17 mouse cellular contexts compared by ENCODE assay signal in genomic region chr2:50233491-50233890, GRCm38 (mm10).
"Had no signal": no experiment of that assay in that cellular context is flagged by ENCODE, and none has a peak within 500 bp of the region (broad histone marks: within the 10 kb centered on the region; RNA-seq: fewer than 3 reads in every experiment).

No protein-coding gene starts in this region.

- ATAC-seq: intestine, embryonic 16.5 days had no signal

- H3K4me2 ChIP-seq: liver, embryonic 13.5 days; midbrain, embryonic 12.5 days had no signal

- H3K9me3 ChIP-seq: liver, embryonic 13.5 days; midbrain, embryonic 12.5 days had no signal

- H3K9ac ChIP-seq: liver, embryonic 13.5 days; midbrain, embryonic 12.5 days had no signal

- H3K4me3 ChIP-seq: left cerebral cortex, adult 2 months; liver, embryonic 13.5 days; midbrain, embryonic 12.5 days had no signal

- H3K4me1 ChIP-seq: liver, embryonic 13.5 days; midbrain, embryonic 12.5 days had no signal

- H3K27ac ChIP-seq: left cerebral cortex, adult 2 months; liver, embryonic 13.5 days; midbrain, embryonic 12.5 days; stomach, postnatal 0 days had no signal

- DNase-seq: kidney, adult 18-20 months; kidney, postnatal 10 days; kidney, postnatal 36 days; layer of hippocampus, postnatal 36 days; liver, embryonic 13.5 days; lung, adult 2 months; lung, postnatal 14 days; lung, postnatal 4 days; retina, postnatal 1 day; right cerebral cortex, postnatal 14 days; right cerebral cortex, postnatal 4 days; thymus, adult 18-20 months; thymus, postnatal 36 days had no signal

- H3K27me3 ChIP-seq: liver, embryonic 13.5 days; midbrain, embryonic 12.5 days had no signal

- H3K36me3 ChIP-seq: liver, embryonic 13.5 days; midbrain, embryonic 12.5 days had no signal
